Mouse (Mus musculus) heart, embryonic 13.5 days (tissue): Measurements from ENCODE around the gene Myo1d. TPM values are rescaled to one million over a fixed set of nuclear protein-coding genes. Genes with fewer than 3 reads are reported as not detected.

Source experiments
- ATAC-seq: fragments of 200-750 bp; cut with Nextera tagmentation; 2 replicates; pipeline ENCODE4 v1.8.0; 2017; ENCODE audit warnings: moderate TSS enrichment; ENCODE audit not compliant: insufficient number of reproducible peaks, low FRiP score, low TSS enrichment; ENCODE audit errors: extremely low read depth
- H3K27ac ChIP-seq: fragments of 300-500 bp; sonication (generic); replicated peaks from 2 replicates; pipeline ENCODE4 v1.5.1; 2015; ENCODE audit warnings: moderate library complexity, mild to moderate bottlenecking, inconsistent platforms
- H3K27me3 ChIP-seq: fragments of 300-500 bp; sonication (generic); replicated peaks from 2 replicates; pipeline ENCODE4 v1.6.1; 2015; ENCODE audit warnings: mild to moderate bottlenecking, inconsistent platforms
- H3K36me3 ChIP-seq: fragments of 300-500 bp; sonication (generic); 2 replicates; pipeline ENCODE4 v1.6.1; 2015; ENCODE audit warnings: mild to moderate bottlenecking, inconsistent platforms
- H3K4me1 ChIP-seq: fragments of 300-500 bp; sonication (generic); 2 replicates; pipeline ENCODE4 v1.6.1; 2015; ENCODE audit warnings: inconsistent platforms
- H3K4me2 ChIP-seq: fragments of 300-500 bp; sonication (generic); 2 replicates; pipeline ENCODE4 v1.6.1; 2015; ENCODE audit warnings: inconsistent platforms, mild to moderate bottlenecking, moderate library complexity
- H3K4me3 ChIP-seq: fragments of 300-500 bp; sonication (generic); 2 replicates; pipeline ENCODE4 v1.5.1; 2015; ENCODE audit warnings: moderate library complexity, mild to moderate bottlenecking, inconsistent platforms
- H3K9ac ChIP-seq: fragments of 300-500 bp; sonication (generic); 2 replicates; pipeline ENCODE4 v1.6.1; 2015; ENCODE audit warnings: inconsistent platforms, mild to moderate bottlenecking, moderate library complexity
- H3K9me3 ChIP-seq: fragments of 300-500 bp; sonication (generic); 2 replicates; pipeline ENCODE4 v1.6.1; 2016; ENCODE audit warnings: inconsistent platforms
- WGBS: fragments of 180-500 bp; shearing (Covaris S2); methylation state at CpG from one replicate; pipeline ENCODE4 v1.1.7; 2015; ENCODE audit warnings: mixed read lengths; 5-methylcytosine and 5-hydroxymethylcytosine counted together
- polyA plus RNA-seq: library from polyadenylated mRNA; unstranded; fragments of >200 nt; fragmentation: Nextera tagmentation; extraction: Ambion mirVana; gene quantifications from 2 replicates; pipeline ENCODE4 v1.2.1, GENCODE M21; 2015

Myo1d gene
- polyA plus RNA-seq, 1 experiment from 2014 or later: 9.1 TPM

DNA sequence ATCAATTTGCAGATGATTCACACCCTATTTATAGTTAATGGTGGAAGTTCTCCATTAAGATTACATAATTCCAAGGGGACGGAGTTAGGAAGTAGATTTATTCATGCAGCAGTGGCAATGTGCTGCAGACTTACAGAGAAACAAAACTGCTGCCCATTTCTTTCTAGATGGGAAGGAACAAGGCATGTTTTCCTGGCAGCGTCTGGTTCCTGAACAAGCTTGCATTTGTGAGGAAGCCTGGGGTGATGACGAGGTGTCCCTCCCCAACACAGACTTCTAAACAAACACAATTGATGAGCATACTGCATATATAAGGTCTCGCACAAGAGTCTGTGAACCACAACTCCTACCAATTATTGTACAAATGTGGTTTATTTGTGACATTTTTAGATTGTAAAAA is 109.9 kb downstream of the Myo1d start:
- Histone ChIP-seq H3K4me1 (no peaks in the 10 kb centered on the region), H3K36me3 (no peaks in the 10 kb centered on the region)
- 61% methylated on average over 4 of the region's 4 CpGs for WGBS

DNA sequence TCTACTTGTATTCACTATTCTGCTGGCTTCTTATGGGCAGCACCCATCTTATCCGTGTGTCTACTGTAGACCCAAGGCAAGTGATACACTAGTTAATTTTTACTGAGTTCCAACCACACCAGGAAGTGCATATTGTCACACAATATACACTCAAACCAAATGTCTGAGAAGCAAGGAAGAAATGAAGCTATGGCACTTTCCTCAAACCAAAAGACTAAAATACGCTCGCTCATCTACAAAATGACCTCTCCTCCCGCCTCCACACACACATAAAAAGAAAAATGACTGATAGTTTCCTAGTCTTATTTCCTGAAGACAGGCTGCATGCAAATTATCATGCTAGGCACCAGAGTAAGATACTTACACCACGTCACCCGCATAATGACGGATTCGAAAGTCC is 113.6 kb downstream of the Myo1d start:
- Histone ChIP-seq H3K27me3 (no peaks in the 10 kb centered on the region), H3K27ac (no peak overlapping the region), H3K9ac (no peak overlapping the region), H3K4me3 (no peak overlapping the region), H3K4me1 (no peaks in the 10 kb centered on the region), H3K4me2 (no peak overlapping the region), H3K9me3 (no peaks in the 10 kb centered on the region), H3K36me3 (no peaks in the 10 kb centered on the region)
- ATAC-seq: no peak
- WGBS: 80% methylated on average over 8 of the region's 8 CpGs

More for the DNA sequence above, 109.9 kb downstream of the Myo1d start:
- Histone ChIP-seq H3K27me3 (no peaks in the 10 kb centered on the region), H3K4me3 (no peak overlapping the region), H3K27ac (no peak overlapping the region), H3K9ac (no peak overlapping the region), H3K9me3 (no peaks in the 10 kb centered on the region), H3K4me2 (no peak overlapping the region)
- ATAC-seq: no peak

DNA sequence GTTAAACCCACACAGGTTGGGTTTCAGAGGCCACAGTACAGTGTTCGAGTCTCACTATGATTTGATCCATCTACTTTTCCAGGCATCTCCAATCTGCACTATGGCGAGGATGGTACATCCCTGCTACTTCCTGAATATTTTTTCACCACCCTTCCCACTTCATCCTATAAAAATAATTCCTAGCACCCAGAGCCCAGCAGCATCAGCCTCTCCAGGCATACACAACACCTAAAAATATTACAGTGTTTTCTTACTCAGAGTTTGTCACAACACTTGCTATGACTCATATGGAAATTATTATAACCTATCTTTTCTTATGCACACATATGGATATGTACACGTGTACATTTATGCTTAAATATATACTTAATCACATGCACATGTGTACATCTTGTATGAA is 115.6 kb downstream of the Myo1d start:
- no peak overlapping the region for H3K4me2 ChIP-seq
- no peak for ATAC-seq
- H3K9me3 ChIP-seq: no peaks in the 10 kb centered on the region
- 82% methylated on average over 3 of the region's 3 CpGs for WGBS
- no peaks in the 10 kb centered on the region for H3K4me1 ChIP-seq
- H3K4me3 ChIP-seq: no peak overlapping the region
- H3K9ac ChIP-seq: no peak overlapping the region
- H3K27me3 ChIP-seq: no peaks in the 10 kb centered on the region
- no peaks in the 10 kb centered on the region for H3K36me3 ChIP-seq
- H3K27ac ChIP-seq: no peak overlapping the region

DNA sequence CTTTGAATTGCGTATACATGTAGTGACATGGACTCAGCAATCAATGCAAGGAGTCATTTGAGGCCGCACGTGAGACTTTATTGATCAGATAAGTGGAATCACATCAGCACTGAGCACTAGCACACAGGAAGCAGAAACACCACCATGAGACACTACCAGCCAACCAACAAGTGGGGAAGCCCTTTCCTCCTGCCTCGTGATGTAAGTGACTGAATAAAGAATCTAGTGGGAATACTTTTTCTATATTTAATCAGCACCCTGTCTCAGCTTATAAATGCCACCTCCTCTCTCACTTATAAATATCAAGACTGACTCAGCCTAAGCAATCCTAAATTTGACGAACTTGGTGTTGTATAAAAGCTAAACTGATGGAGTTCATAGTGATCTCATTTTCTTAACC is 134.7 kb downstream of the Myo1d start:
- WGBS: 75% methylated on average over 5 of the region's 5 CpGs
- H3K4me2 ChIP-seq: no peak overlapping the region
- ATAC-seq: no peak
- H3K27me3 ChIP-seq: no peaks in the 10 kb centered on the region
- no peaks in the 10 kb centered on the region for H3K4me1 ChIP-seq
- H3K27ac ChIP-seq: no peak overlapping the region
- no peak overlapping the region for H3K9ac ChIP-seq
- no peak overlapping the region for H3K4me3 ChIP-seq
- no peaks in the 10 kb centered on the region for H3K9me3 ChIP-seq
- 0 out of 2 replicates have a peak, but pooled peaks cover 1% of the 10 kb centered on the region for H3K36me3 ChIP-seq

DNA sequence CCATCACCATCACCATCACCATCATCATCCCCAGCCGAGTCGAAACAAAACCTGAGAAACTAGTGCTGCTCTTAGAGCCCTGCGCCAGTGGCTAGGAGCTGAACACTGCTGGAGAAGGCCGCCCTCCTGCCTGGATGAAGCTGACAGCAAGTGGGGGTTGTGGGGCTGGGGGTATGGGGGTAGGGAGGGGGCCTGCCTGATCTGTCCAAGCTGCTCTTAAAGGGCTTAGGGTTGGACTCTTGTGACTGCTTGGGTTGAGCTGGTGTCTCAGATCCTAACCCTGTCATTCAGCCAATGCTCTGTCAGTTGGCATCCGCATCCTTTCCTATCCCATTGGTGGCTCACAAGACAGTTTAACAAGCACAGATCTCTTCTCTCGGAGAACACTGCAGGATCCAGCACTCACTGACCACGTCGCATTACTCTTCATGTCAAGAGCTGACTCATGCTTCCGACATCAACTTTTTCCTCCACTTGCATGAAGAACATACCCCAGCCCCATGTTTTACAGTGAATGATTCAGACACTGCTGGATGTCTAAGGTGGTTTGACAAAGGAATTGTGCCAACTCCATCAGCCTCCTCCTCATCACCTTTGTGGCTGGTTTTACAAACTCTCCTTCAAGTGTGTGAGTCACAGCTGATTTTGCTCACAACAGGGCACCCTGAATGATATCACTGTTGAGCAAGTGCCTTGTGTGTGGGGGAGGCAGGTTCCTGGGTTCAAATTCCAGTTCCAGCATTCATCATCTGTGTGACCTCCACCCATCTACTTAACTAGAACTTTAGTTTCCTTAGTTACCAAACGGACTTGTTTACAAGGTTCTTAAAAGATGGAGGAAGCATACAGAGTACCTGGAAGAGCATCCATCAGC is 150.6 kb downstream of the Myo1d start:
- 73% methylated on average over 10 of the region's 10 CpGs for WGBS
- Histone ChIP-seq H3K36me3 (no peaks in the 10 kb centered on the region), H3K4me2 (no peak overlapping the region), H3K9ac (no peak overlapping the region), H3K27me3 (no peaks in the 10 kb centered on the region), H3K4me3 (no peak overlapping the region), H3K27ac (no peak overlapping the region), H3K9me3 (no peaks in the 10 kb centered on the region), H3K4me1 (peaks cover 12% of the 10 kb centered on the region)
- ATAC-seq: no peak

DNA sequence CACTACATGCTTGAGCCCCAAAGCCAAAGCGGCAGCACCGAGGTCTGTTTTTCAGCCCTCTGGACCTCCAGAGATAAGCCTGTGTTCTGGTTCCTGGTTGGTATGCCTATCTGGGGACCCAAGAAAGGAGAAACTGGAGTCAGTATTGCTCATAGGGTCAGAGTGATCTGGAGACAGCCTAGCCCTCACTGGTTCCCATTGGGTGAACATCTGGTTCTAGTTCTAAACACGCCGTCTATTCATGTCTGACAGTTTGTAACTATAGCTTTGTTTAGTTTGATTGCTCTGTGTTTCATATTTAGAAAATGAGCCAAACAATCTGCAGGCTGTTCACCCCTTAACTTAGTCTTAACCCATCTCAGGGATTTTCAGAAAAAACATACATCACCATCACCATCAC is 151.2 kb downstream of the Myo1d start:
- no peak overlapping the region for H3K9ac ChIP-seq
- no peak overlapping the region for H3K4me3 ChIP-seq
- H3K9me3 ChIP-seq: no peaks in the 10 kb centered on the region
- ATAC-seq: no peak
- H3K4me1 ChIP-seq: peaks cover 12% of the 10 kb centered on the region
- H3K27me3 ChIP-seq: no peaks in the 10 kb centered on the region
- no peak overlapping the region for H3K27ac ChIP-seq
- no peak overlapping the region for H3K4me2 ChIP-seq
- 68% methylated on average over 4 of the region's 4 CpGs for WGBS
- H3K36me3 ChIP-seq: no peaks in the 10 kb centered on the region

DNA sequence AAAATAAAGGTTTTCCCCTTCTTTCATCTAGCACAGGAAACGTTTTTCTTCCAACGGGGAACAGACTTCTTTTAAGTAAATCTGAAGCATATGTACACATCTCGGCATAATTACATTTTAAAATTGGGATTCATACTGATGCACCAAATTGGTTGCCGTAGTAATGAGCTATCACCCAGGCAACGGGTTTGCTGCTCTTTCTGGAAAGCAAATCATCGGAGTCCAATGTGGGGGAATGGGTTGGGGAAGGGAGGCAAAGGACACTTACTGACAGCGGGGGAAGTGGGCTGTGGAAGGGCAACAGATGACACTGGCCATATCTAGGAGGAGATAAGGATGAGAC is 156.8 kb downstream of the Myo1d start:
- no peak overlapping the region for H3K27ac ChIP-seq
- no peak for ATAC-seq
- peaks cover 6% of the 10 kb centered on the region for H3K4me1 ChIP-seq
- H3K4me2 ChIP-seq: no peak overlapping the region
- H3K36me3 ChIP-seq: no peaks in the 10 kb centered on the region
- H3K9ac ChIP-seq: no peak overlapping the region
- 43% methylated on average over 7 of the region's 7 CpGs for WGBS
- H3K4me3 ChIP-seq: no peak overlapping the region
- no peaks in the 10 kb centered on the region for H3K9me3 ChIP-seq
- no peaks in the 10 kb centered on the region for H3K27me3 ChIP-seq

DNA sequence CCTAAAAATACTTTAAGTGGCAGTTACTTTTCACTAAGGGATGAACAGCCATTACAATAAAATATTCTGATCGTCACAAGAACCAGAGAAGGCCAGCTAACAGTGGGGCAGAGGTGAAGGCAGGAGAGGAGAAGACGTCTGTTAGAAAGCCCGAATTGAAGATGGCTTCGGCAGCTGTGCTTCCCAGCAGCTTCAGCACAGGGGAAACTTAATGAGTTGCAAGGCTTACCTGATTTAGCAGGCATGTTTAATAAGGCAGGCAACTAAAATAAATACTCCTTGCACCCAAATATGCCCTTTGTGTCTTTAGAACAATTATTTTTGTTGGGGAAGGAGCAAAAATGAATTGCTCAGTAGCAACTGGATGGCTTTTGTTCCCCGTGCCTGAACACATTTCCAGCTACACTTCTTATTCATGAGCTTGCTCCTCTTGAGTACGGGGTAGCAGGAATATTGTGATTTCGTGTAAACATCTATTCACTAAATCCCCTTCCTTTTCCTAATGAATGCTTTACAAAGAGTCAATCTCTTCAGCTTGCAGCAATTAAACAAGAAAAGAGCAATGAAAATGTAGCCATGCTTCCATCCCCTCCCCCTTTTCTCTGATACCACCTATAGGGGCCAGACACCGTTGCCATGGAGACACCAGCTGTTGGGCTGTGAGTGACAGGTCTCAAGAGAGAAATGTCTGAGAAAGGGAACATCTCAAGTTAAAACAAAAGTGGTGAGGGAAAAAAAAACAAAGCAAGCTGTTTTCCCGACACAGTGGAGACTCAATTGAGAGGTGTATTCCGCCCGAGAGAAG is 157.4 kb downstream of the Myo1d start:
- no peak for ATAC-seq
- Histone ChIP-seq H3K27ac (no peak overlapping the region), H3K36me3 (no peaks in the 10 kb centered on the region), H3K9ac (no peak overlapping the region), H3K4me2 (no peak overlapping the region), H3K4me1 (no peaks in the 10 kb centered on the region), H3K4me3 (no peak overlapping the region), H3K27me3 (no peaks in the 10 kb centered on the region), H3K9me3 (no peaks in the 10 kb centered on the region)
- 34% methylated on average over 11 of the region's 11 CpGs for WGBS

DNA sequence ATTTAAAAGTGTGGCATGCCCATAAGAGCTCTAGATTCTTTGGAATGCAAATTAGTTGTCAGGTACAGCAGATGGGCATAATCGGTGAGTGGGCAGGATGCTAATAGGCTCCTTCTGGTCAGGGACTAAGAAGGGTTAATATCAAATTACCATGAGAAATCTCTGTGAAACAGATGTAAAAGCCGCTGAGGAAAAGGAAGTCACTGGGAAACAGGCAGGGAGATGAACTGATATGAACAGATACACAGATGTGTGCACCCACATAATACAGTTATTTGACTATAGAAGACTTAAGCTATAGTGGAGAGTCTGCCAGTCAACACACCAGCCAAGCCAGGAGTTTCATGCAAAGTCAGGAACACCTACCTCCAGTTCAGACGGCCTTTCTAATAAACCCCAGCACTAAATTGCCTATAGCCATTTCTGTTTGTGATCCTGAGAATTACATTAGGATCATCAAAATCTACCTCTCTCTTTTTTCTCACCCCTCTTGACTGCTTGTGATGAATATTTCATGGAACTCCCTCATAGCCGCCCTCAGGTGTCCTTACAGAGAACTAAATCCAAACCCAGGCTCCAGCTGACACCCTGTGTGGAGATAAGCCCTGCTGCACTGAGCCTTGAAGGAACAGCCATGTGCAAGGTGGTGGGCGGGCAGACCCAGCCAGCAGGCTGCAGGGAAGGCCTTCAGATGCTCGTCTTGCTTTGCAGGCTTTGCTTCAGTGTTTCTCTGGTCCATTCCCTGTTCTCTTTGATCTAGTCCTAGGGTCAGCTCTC is 164.7 kb downstream of the Myo1d start:
- no peak overlapping the region for H3K9ac ChIP-seq
- no peak overlapping the region for H3K4me2 ChIP-seq
- H3K4me3 ChIP-seq: no peak overlapping the region
- no peak overlapping the region for H3K27ac ChIP-seq
- no peaks in the 10 kb centered on the region for H3K27me3 ChIP-seq
- no peak for ATAC-seq
- H3K4me1 ChIP-seq: no peaks in the 10 kb centered on the region
- no peaks in the 10 kb centered on the region for H3K9me3 ChIP-seq
- H3K36me3 ChIP-seq: no peaks in the 10 kb centered on the region
- 48% methylated on average over 6 of the region's 6 CpGs for WGBS

DNA sequence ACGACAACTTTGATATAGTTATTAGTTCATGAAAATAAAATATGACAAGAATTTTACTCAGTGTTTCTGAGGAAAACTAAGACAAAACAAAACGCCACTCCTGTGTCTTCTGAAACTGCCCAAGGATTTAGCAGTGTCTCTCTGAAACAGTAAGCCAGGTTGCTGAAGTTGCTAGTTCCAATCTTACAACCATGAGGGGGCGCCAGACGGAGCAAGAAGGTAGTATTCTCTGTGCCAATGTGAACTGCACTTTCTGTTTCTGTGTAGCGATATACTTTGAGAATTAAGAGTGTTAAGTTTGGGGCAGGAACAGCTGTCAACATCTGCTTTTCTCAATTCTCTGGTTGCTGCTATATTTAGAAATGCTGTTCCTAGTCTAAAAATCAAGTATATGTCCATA is 165.4 kb downstream of the Myo1d start:
- no peak for ATAC-seq
- Histone ChIP-seq H3K27ac (no peak overlapping the region), H3K4me3 (no peak overlapping the region), H3K4me1 (no peaks in the 10 kb centered on the region), H3K36me3 (no peaks in the 10 kb centered on the region), H3K9me3 (no peaks in the 10 kb centered on the region), H3K9ac (no peak overlapping the region), H3K27me3 (no peaks in the 10 kb centered on the region), H3K4me2 (no peak overlapping the region)
- 41% methylated on average over 5 of the region's 5 CpGs for WGBS

DNA sequence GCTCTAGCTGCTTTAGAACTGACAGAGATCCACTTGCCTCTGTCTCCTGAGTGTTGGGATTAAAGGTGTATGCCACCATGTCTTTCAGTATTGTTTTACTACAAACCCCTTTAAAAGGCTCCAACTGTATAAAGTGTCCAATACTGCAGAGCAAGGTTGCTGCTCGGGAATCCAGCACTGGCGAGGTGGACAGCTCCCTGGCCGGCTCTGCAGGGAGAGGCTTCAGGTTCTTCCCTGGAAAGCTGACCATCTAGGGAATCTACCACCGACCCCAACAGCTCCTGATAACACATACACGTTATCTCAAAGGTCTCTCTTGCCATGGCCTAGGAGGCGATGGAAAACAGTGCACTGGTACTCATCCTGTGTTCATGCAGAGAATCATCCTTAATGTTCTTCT is 166.3 kb downstream of the Myo1d start:
- no peak for ATAC-seq
- H3K36me3 ChIP-seq: no peaks in the 10 kb centered on the region
- no peaks in the 10 kb centered on the region for H3K27me3 ChIP-seq
- 1% methylated on average over 6 of the region's 6 CpGs for WGBS
- no peaks in the 10 kb centered on the region for H3K9me3 ChIP-seq
- no peak overlapping the region for H3K9ac ChIP-seq
- H3K27ac ChIP-seq: no peak overlapping the region
- no peak overlapping the region for H3K4me2 ChIP-seq
- H3K4me3 ChIP-seq: no peak overlapping the region
- no peaks in the 10 kb centered on the region for H3K4me1 ChIP-seq
